Mouse (Mus musculus) embryonic facial prominence, embryonic 14.5 days (tissue): Measurements from ENCODE around the gene 9530077C05Rik. TPM values are rescaled to one million over a fixed set of nuclear protein-coding genes. Genes with fewer than 3 reads are reported as not detected.
A peak's percentile ranks its signal among the peaks of the same experiment; 100 is the strongest.

Source experiments
- ATAC-seq: fragments of 200-750 bp; cut with Nextera tagmentation; 2 replicates; pipeline ENCODE4 v1.8.0; 2017; ENCODE audit warnings: low read depth, moderate number of reproducible peaks, moderate TSS enrichment
- DNase-seq: peaks from one replicate; pipeline ENCODE4 v3.0.0-alpha.2; 2015; ENCODE audit warnings: low spot score
- H3K27ac ChIP-seq: fragments of 300-500 bp; sonication (generic); replicated peaks from 2 replicates; pipeline ENCODE4 v1.5.1; 2014; ENCODE audit warnings: low read depth, mild to moderate bottlenecking, low read length, moderate library complexity
- H3K27me3 ChIP-seq: fragments of 300-500 bp; sonication (generic); replicated peaks from 2 replicates; pipeline ENCODE4 v1.6.1; 2014; ENCODE audit warnings: low read length; ENCODE audit not compliant: control insufficient read depth, insufficient read depth
- H3K36me3 ChIP-seq: fragments of 300-500 bp; sonication (generic); 2 replicates; pipeline ENCODE4 v1.6.1; 2014; ENCODE audit warnings: low read length, mixed read lengths; ENCODE audit not compliant: control insufficient read depth, insufficient read depth
- H3K4me1 ChIP-seq: fragments of 300-500 bp; sonication (generic); 2 replicates; pipeline ENCODE4 v1.6.1; 2014; ENCODE audit warnings: antibody characterized with exemption, low read length; ENCODE audit not compliant: control insufficient read depth, insufficient read depth
- H3K4me2 ChIP-seq: fragments of 300-500 bp; sonication (generic); 2 replicates; pipeline ENCODE4 v1.6.1; 2014; ENCODE audit warnings: low read depth, mild to moderate bottlenecking, low read length, moderate library complexity, mixed read lengths
- H3K4me3 ChIP-seq: fragments of 300-500 bp; sonication (generic); 2 replicates; pipeline ENCODE4 v1.5.1; 2014; ENCODE audit warnings: low read depth, mild to moderate bottlenecking, low read length
- H3K9ac ChIP-seq: fragments of 300-500 bp; sonication (generic); 2 replicates; pipeline ENCODE4 v1.6.1; 2014; ENCODE audit warnings: low read depth, mild to moderate bottlenecking, low read length, moderate library complexity, mixed read lengths
- H3K9me3 ChIP-seq: fragments of 300-500 bp; sonication (generic); 2 replicates; pipeline ENCODE4 v1.6.1; 2016; ENCODE audit warnings: low read length; ENCODE audit not compliant: control insufficient read depth
- WGBS: fragments of 180-500 bp; shearing (Covaris S2); extraction: QIAGEN DNeasy Blood & Tissue Kit; methylation state at CpG from one replicate; pipeline ENCODE4 v1.1.7; 2014; 5-methylcytosine and 5-hydroxymethylcytosine counted together
- polyA plus RNA-seq: library from polyadenylated mRNA; unstranded; fragments of >200 nt; fragmentation: Nextera tagmentation; extraction: Ambion mirVana; gene quantifications from 2 replicates; pipeline ENCODE4 v1.2.1, GENCODE M21; 2014

9530077C05Rik gene
- polyA plus RNA-seq, 1 experiment from 2014 or later: 4.9 TPM

GRCm38 (mm10) chr9:22423507-22423906 is 12.2 kb downstream of the 9530077C05Rik start:
- no peak overlapping the region for H3K4me3 ChIP-seq
- no peaks in the 10 kb centered on the region for H3K27me3 ChIP-seq
- ATAC-seq: no peak
- no peaks in the 10 kb centered on the region for H3K9me3 ChIP-seq
- no peaks in the 10 kb centered on the region for H3K36me3 ChIP-seq
- H3K4me2 ChIP-seq: no peak overlapping the region
- DNase-seq: no peak
- H3K27ac ChIP-seq: no peak overlapping the region
- H3K4me1 ChIP-seq: no peaks in the 10 kb centered on the region
- WGBS: 68% methylated on average over 1 of the region's 1 CpGs
- H3K9ac ChIP-seq: no peak overlapping the region

GRCm38 (mm10) chr9:22424196-22424595 is 12.9 kb downstream of the 9530077C05Rik start:
- Histone ChIP-seq H3K27ac (no peak overlapping the region), H3K4me3 (no peak overlapping the region), H3K36me3 (no peaks in the 10 kb centered on the region), H3K4me2 (no peak overlapping the region), H3K9ac (no peak overlapping the region), H3K9me3 (no peaks in the 10 kb centered on the region), H3K27me3 (no peaks in the 10 kb centered on the region), H3K4me1 (no peaks in the 10 kb centered on the region)
- 74% methylated on average over 10 of the region's 10 CpGs for WGBS
- ATAC-seq: no peak
- no peak for DNase-seq

DNA sequence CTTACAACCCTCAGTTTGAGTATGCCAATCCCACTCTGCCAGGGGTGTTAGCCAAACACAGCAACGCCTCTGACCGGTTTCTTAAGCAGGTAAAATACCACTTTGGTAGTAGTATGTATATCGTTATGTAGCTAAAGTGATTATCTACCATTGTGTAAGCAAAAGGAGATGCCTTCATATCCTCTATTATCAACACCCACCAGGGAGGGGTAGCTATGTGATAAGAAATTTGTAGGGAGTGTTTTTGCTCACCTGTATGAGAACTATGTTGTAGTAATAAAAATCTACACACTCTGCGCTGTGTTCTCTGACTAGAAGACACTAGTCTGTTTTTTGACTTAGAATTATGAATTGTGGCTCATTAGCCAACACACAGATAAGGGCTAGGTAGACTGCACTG is 13.4 kb downstream of the 9530077C05Rik start:
- Histone ChIP-seq H3K27me3 (no peaks in the 10 kb centered on the region), H3K9me3 (no peaks in the 10 kb centered on the region), H3K4me2 (no peak overlapping the region), H3K4me1 (peaks cover 4% of the 10 kb centered on the region), H3K36me3 (no peaks in the 10 kb centered on the region), H3K27ac (no peak overlapping the region), H3K9ac (no peak overlapping the region), H3K4me3 (no peak overlapping the region)
- DNase-seq (no peak), ATAC-seq (no peak)
- 93% methylated on average over 4 of the region's 4 CpGs for WGBS

GRCm38 (mm10) chr9:22428028-22428665 is 16.8 kb downstream of the 9530077C05Rik start:
- WGBS: 33% methylated on average over 1 of the region's 4 CpGs
- no peak overlapping the region for H3K4me2 ChIP-seq
- H3K27me3 ChIP-seq: no peaks in the 10 kb centered on the region
- ATAC-seq (no peak), DNase-seq (no peak)
- H3K27ac ChIP-seq: no peak overlapping the region
- no peak overlapping the region for H3K9ac ChIP-seq
- H3K36me3 ChIP-seq: no peaks in the 10 kb centered on the region
- H3K9me3 ChIP-seq: no peaks in the 10 kb centered on the region
- peaks cover 8% of the 10 kb centered on the region for H3K4me1 ChIP-seq
- H3K4me3 ChIP-seq: no peak overlapping the region

- ATAC-seq (no peak), DNase-seq (no peak)
- Histone ChIP-seq H3K4me1 (peaks cover 8% of the 10 kb centered on the region), H3K4me2 (no peak overlapping the region), H3K9ac (no peak overlapping the region), H3K27ac (no peak overlapping the region), H3K36me3 (no peaks in the 10 kb centered on the region), H3K4me3 (no peak overlapping the region), H3K27me3 (no peaks in the 10 kb centered on the region), H3K9me3 (no peaks in the 10 kb centered on the region)
- WGBS: 75% methylated on average over 14 of the region's 14 CpGs
Observed at GRCm38 (mm10) chr9:22428666-22429410, 17.5 kb downstream of the 9530077C05Rik start.

GRCm38 (mm10) chr9:22429533-22430241 is 18.4 kb downstream of the 9530077C05Rik start:
- WGBS: 43% methylated on average over 15 of the region's 15 CpGs
- ATAC-seq: 0 out of 2 replicates have a peak, but pooled peaks have one; percentile 41
- Histone ChIP-seq H3K36me3 (no peaks in the 10 kb centered on the region), H3K9ac (no peak overlapping the region), H3K27ac (no peak overlapping the region), H3K4me1 (peaks cover 8% of the 10 kb centered on the region), H3K4me2 (peak overlapping the region; percentile 34), H3K27me3 (no peaks in the 10 kb centered on the region), H3K4me3 (no peak overlapping the region), H3K9me3 (no peaks in the 10 kb centered on the region)
- DNase-seq: peak; percentile 56

DNA sequence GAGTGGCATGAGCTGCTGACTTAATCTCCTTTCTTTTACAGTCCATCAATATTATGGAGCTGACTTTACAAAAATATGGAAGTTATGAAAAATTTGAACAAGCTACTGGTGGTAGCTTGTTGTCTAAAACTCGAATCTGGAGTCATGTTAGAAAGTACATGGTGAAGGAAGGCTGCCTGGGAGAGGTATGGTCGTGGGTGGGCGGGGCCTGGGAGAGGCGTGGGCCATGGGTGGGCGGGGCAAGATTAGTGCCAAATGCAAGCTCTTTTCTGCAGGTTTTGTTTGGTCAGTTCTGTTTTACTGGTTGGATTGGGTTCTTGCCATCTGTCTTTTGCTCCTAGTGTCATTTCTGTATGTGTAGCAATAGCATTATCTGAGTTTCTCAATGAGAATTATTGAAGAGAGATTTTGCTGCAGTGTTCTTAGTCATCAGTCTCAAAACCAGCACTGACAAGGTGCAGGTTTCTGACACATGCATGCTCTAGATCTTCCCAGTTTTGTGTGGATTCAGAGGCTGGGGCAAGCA is 19.1 kb downstream of the 9530077C05Rik start:
- no peak overlapping the region for H3K9ac ChIP-seq
- no peak overlapping the region for H3K4me3 ChIP-seq
- no peaks in the 10 kb centered on the region for H3K36me3 ChIP-seq
- DNase-seq (peak; percentile 16), ATAC-seq (no peak)
- no peak overlapping the region for H3K27ac ChIP-seq
- no peaks in the 10 kb centered on the region for H3K27me3 ChIP-seq
- no peaks in the 10 kb centered on the region for H3K9me3 ChIP-seq
- no peak overlapping the region for H3K4me2 ChIP-seq
- peaks cover 8% of the 10 kb centered on the region for H3K4me1 ChIP-seq
- 44% methylated on average over 5 of the region's 5 CpGs for WGBS

DNA sequence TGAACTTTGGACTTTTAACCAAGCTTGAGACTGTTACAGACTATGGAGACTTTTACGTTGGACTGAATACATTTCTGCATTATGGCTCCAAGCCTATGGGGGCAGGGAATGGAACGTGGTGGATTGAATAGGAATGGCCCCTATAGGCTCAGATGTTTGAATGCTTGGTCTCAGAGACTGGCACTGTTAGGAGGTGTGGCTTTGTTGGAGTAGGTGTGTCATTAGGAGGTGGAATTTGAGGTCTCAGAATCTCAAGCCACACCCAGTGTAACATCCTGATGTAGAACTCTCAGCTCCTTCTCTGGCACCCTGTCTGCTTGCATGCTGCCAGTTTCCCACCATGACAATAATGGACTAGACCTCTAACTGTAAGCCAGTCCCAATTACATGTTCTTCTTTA is 21.9 kb downstream of the 9530077C05Rik start:
- Histone ChIP-seq H3K4me3 (no peak overlapping the region), H3K4me1 (peaks cover 8% of the 10 kb centered on the region), H3K27me3 (no peaks in the 10 kb centered on the region), H3K27ac (no peak overlapping the region), H3K9ac (no peak overlapping the region), H3K36me3 (no peaks in the 10 kb centered on the region), H3K9me3 (no peaks in the 10 kb centered on the region), H3K4me2 (no peak overlapping the region)
- whole genome bisulfite sequencing: 73% methylated on average over 2 of the region's 2 CpGs
- no peak for ATAC-seq
- DNase-seq: no peak
